Mouse (Mus musculus) ZHBTc4 (cell line): ENCODE results near the gene Tmem238.

Experiments
- DNase-seq: peaks from one replicate; pipeline ENCODE4 v3.0.0-alpha.2; 2011; ENCODE audit warnings: low read depth, low spot score

The Tmem238 gene

DNA sequence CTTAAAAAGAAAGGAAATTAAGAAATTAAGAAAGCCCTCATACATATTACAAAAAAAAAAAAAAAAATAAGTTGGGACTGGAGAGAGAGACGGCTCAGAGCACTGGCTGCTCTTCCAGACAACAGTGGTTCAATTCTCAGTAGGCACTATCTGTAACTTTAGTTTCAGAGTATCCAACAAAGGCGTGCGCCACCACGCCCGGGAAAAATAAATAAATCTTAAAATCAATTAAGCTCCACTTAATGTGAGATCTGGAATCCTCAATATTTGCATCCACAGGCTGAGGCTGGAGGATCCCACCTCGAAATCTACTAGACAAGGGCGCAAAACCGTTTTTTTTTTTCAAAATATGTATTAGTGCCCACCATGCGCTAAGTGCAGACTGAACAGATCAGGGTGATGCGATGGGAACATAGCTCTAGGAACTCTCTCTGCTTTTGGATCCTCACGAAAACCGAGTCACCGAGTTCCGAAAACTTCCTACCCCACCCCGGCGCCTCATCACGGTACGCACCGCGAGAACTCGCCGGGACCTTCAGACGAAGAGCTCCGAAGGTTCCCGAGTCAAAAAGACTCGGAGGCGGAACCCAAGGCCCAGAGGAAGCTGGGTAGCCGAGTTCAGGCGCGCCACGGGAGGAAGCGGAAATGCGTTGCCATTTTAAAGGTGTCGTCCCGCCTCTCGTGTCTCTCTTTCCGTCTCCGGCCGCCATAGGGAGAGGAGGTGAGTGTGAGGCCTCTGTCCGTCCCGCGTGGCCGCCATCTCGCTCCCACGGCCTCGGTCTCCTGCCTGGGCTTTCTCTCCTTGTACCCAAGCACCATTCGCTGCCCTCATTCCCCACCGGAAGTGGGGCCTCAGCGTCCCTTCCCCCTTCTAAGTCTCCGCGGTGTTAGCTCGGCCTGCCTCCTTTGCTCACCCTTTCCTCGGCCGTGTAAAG, 3.1 kb upstream of the Tmem238 start, which contains the start of gene Rpl28:
Gene Rpl28 (plus strand): TSS at position 597 of the 935 bp plus-strand sequence.
- DNase-seq = peak; percentile 98

DNA sequence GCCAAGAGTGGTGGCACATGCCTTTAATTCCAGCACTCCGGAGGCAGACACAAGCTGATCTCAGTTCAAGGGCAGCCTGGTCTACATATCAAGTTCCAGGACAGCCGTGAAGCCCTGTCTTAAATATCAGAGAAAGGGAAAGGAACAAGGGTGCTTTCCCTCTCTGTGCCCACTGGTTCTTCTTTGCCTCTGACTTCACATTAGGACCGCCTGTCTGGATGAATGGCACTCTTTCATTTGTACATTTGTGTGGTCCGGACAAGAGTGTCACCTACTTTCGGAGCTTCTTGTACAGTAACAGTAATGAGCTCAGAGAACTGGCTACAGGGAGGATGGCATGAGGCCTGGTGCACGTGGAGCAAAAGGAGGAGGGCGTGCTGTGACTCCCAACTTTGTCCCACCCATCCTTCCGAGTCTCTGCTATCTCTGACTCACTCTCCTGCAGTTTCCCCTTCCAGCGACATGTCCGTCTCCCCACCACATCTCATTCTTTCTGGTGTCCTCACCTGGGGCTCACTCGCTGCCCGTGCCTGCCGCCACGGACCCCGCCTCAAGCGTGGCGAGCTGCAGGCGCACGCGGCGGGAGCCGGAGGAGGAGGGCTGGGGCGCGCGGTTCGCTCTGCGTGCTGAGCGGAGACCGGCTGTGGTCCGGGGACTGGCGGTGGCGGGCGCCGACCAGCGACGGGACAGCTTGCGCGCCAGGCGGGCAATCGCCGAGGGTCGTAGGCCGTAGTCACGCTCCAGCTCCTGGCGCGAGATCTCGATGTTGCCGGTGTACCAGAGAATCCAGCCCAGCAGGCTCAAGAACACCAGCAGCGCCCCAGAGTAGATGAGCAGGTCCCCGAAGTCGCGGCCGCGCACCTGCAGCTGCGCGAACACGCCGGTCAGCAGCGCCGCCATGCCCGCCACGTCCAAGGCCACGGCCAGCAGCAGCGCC, 689 bp downstream of the Tmem238 start:
- DNase-seq = peak; percentile 68

DNA sequence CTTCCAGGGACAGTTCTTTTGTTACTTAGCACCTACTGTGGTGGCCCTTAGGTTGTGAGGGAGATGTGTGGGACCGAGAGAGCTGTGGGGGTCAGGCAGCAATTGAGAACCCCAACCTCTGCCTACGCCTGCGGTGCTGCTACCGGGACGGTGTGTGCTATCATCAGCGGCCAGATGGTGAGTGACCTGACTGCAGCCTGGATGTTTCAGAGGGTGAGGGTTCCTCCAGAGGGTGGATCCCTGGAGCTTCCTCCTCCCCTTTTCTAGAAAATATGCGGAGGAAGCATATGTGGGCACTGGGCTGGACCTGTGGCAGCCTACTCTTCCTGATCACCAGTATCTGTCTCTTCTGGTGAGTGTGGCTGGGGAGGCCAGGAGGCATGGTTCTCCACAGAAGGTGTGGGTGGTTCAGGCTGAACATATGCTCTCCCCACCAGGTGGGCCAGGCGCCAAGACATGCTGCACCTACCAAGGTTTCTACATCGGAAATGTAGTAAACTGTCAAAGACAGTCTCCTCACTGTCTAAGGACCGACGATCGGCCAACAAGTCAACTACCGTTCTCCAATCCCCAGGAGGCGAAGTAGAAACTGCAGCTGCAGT, 5.7 kb downstream of the Tmem238 start:
- no peak for DNase-seq

DNA sequence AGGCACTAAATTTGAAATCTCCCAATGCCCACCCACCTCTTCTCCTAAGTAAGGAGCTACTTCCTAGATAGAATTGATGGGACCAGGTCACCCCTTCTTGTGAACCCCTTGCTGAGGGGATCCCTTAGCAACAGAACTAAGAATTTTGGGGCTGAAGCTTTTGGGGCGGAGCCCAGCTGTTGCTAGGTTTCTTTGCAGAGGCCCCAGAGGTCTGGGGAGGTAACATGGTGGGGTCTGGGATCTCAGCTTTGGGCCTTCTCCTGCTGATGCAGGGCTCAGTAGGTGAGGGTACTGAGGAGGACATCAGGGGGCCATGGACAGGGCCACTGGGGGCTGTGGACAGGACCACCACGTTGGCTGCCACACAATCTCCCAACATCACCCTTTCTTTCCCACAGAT, 6.7 kb downstream of the Tmem238 start, which contains the start of the genes Il11 and Tmem190:
Gene Il11 (minus strand): TSS at position 101 of the 400 bp plus-strand sequence.
Gene Tmem190 (plus strand): TSS at position 179 of the 400 bp plus-strand sequence.
- DNase-seq = no peak

DNA sequence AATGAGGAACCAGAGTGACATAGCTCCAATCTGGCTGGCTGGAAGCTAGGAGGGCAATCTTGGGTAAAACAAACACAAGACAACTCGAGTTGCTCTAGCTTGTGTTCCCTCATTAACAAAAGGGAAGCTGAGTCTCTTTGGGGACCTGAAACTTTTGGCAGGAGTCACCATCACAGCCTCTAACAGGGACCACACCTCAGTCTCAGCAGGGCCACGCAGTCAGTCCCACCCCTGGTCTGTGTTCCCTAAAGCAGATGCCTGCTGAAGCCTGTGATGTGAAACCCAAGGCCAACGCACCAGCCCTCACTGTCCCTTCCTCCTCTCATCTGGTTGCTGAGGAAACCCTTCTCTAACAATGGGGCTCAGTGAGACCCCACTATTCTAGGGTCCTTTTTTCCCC, 7.3 kb downstream of the Tmem238 start:
- no peak for DNase-seq

DNA sequence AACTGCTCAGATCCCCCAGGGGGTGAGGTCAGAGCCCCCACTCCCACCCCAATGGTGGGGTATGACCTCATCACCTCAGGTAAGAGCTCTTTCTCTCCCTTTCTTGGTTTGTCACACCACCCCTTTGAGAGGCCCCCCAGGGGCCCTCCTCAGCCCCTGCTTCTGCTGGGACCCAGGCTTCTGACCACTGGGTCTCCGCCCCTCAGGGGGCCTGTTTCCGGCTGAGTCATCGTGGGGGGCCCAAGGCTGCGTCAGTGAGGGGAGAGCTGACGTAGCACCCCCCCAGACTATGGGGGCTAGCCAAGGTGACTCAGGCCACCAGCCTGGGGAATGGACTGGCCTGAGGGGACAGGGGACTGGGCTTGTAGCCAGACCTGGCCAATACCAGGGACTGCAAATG, 9.5 kb downstream of the Tmem238 start:
- no peak for DNase-seq

DNA sequence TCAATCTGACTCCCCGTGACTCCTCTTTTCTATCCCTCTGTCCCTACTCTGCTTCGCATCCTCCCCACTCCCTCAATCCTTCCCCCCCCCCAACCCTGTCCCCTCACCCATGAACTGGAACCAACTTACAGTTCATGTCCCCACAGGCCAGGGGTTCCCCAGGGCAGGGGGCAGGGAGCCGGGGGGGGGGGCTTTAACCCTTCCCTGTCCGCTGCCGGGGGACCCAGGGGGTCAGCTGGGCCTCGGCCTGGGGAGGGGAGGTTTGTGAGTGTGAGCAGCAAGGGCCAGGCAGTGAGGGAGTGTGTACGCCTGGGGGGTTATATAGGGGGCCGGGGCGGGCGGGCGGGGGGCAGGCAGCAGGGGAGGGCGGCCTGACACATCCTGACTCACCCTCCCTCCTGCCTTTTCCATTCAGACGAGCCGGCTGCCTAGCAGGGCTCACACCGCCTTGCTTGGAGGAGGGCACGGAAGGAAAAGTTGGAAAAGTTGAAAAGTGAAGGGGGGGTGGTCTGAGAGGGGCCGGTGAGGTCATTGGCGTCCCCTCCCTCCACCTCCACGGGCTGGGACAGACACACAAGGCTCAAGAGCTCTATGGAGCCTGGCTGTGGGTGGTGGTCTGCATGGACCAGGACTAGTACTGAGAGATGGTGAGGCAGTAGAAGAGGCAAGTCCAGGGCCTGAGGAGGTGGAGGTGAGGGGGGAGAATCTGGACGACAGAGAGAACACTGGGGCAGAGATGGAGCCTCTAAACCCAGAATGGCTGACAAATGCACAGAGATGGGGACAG, 11.4 kb downstream of the Tmem238 start:
- no peak for DNase-seq

DNA sequence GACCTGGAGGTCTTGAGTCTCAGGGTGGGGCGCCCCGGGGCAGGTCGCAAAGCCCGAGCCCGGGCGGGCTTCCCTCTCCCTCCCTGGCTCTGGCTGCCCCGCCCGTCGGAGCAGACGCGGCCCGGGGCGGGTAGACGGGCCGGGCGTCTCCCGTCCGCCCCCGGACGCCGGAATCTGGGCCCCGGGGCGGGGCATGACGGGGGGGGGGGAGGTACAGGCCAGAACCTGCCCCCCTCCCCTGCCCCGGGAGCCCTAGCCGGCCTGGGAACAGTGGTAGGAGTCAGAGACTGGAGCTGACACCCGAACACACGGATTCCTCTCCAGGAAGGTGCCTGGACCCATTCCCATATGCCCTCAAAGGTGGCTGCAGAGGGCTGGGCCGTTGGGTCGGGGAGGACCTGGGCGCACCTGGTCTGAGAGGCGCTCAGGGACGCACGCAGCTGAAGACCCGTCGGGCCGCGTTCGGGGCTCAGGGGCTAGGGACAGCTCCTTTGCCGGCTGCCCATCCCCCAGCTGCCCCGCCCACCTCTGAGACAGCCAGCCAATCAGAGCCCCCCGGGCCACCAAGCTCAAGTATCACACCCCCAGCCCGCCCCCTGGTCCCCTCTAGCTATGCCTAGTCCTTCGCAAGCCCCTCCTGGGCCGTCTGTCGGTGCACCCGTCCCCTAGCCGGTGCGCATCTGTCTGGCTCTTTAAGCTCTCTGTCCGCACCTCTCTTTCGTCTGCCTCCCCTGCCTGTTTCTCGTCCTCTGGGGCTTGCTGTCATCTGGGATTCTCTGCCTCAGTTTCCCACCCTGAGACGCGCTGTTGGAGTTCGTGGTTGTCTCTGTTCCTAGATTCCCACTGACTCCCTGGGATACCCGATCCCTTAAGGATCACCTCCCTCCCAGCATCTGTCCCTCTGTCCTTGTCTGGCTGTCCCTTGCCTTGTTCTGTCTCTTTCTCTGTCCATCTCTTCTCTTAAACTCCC, 12.3 kb downstream of the Tmem238 start:
- peak; percentile 91 for DNase-seq

DNA sequence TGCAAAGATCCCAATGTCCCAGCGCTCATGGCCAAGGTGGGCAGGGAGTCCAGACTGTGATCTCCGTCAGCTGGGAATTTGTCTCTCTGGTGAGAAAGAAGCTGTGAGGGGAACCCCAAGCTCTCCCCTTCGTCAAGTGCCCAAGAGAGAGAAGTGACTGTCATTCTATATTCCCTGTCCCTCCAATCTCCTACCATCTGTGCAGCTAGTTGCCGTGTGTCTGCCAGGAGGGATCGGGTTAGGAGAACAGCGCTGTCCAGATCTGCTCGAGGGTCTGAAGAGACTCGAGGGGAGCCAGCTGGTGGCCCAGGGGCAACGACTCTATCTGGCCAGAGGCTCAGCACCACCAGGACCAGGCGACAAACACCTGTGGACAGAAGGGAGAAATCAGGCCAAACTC, 13.3 kb downstream of the Tmem238 start:
- DNase-seq = no peak

DNA sequence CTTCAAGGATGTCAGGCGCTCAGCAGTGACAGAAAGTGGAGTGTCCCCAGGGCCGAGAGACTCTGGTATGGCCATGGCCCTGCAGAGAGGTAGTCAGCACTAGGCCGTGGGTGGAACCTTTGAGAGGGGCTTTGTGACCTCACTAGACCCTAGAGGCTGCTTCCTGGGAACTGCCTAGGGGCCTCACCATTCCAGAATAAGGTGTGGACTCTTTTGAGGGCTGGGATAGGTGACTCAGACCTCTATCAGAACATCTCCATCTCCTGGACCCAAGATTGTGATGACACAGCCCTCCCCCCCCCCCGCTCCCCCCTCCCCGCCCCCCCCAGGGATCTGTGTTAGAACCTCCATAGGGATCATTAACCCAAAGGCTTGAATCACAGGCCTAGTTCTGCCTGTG, 18.3 kb downstream of the Tmem238 start, which contains the start of gene Fam71e2:
Gene Fam71e2 (minus strand): TSS at position 101 of the 400 bp plus-strand sequence.
- no peak for DNase-seq

DNA sequence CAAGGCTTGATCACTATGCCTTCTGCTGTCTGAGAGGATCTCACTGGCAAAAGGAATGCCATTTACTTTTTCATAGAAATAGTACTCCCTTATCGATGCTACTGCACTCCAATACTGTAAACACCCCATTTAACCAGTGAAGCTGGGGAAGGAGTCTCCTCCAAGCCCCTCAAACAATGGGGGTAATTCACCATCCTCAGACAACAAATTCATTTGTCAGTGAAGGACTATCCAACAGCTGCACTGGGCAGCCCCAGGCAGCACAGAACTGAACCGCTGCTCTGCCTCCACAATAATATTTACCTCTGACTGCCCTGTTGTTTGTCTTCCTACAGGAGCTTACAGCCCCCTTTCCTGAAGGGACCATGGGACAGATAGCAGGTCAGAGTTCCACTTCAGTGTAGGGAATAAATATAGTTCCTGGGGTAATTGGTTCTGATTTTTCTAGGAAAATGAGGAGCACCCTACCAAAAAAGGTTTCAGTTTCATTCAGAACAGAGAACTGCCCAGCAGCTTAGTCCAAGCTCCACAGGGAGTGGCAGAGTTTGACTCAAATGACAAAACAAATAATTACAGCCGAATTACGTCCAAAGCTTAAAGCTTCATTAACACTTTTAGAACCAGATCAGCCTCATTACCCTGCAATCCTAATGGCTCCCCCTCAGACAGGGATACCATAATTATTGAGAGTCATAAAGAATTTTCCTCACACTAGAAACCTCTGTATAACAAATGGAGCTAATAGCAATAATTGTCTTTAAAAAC, 24.3 kb downstream of the Tmem238 start:
- no peak for DNase-seq

DNA sequence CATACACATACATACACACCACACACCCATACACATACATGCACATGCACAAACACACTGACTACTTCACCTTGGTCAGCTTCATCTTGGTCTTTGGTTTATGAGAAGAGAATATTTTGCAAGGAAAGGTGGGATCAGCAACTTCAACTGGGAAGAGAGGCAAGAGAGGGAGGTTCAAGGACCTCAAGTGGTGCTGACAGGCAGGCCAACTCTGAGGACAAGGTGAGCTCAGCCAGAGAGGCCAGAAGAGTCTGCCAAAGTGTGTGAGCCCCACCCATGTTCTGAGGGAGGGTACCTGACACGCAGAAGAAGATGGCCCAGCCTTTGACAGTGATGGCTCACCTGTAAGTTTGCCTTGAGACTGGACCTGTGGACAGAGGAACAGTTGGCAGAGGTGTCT, 29.8 kb downstream of the Tmem238 start:
- DNase-seq = no peak

DNA sequence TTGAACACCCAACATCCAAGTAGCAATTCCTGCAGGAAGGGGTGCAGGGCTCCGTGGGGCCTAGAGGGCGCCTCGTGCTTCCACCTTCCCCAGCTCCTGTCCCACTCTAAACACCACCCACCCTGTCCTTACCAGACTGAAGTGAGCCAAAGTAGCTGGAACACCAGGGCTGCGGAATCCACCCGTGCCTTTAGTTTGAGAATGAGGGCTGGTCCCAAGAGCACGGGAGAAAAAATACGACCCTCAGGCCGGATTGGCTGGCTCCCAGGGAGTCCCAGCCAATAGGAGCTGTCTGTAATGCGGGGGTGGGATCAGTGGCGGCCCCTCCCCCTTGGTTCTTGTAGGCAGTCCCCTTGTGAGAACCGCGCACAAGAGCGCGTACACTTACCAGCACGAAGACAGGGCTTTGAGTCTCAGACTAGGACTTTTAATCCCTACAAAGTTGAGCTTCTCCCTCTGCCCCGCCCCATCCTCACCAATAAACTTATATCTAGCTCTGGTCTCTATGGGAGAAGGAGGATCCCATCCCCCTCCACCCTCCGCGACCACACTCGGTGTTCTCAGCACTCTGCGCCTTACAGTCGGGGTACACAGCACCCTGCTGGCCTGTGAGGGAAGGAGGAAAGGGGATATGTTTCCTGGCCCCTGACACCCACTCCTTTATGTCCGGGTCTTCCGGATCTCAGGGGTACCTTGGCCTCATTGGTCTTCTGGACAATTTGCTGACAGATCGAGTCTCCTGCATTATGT, 36.5 kb downstream of the Tmem238 start, which contains the start of gene Cox6b2:
Gene Cox6b2 (minus strand): TSS at position 274 of the 750 bp plus-strand sequence.
- DNase-seq = peak; percentile 99

DNA sequence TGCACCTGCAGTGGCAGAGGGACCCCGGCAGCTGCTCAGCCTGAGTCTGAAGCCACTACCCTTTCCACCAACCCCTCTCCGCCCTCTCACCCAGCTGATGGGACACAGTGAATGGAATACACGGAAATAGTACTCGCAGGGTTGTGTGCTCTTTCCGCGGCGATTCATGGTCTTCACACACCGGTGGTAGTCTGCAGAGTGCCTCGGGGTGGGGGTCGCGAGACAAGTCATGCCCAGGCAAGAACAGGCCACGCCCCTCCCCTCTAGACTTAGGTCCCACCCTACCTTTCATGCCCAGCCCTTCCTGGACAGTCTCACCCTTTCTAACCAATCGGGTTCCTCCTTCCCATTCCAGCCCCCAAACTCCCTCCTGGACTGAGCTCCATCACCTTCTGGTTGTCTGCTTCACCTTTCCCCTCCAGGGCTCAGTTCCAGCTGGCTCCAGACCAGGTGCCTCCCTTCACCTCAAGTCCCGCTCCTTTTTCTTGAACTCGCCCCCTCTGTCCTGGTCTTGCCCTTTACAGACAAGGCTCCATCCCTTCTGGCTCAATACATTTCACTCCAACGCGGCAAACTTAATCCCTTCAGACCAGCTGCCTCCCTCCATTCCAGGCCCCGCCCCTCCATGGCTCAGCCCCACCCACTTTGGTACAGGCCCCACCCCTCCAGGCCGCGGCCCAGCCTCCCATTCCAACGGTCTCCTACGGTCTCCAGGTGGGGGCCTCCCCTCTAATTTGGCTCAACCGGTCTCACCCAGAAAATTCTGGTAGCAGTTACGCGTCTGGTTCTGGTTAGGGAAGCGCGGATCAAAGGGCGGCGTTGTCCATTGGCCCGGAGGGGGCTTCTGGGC, 37.3 kb downstream of the Tmem238 start:
- DNase-seq = peak; percentile 98

DNA sequence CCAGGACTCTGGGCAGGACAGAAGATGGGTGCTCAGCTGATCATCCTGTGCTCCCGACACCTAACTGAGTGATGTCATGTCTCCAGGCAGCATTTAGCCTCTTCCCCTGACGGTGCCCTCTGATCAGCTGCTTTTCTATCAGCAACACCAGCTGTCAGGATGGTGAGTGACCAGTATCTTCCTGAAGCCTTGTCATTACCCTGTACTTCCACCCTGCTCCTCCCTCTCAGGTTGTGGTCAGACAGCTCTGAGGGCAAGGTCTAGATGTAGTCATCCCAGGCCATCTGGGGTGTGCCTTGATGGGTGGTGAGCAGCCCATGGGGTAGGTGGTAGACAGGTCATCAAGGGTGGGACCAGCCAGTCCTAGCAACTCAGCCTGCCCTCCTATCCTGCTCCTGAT, 40.3 kb downstream of the Tmem238 start:
- DNase-seq = no peak

DNA sequence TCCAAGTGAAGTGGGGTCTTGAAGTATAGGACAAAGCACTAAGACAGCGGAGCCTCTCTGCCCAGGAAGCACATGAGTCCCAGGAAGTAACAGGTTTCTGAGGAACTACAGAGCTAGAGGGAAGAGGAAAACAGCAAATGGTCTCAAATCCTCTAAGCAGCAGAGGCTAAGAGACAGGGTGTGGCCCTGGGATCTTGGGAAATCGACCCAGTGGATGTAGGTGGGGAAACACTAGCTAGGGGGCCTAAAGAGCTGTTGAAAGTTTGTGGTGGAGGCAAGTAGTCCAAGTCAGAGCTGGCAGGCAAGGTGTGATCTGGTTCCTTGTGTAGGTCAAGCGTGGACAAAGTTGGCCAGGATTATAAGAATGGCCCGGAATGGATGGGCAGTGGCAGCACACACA, 41.1 kb downstream of the Tmem238 start:
- peak; percentile 70 for DNase-seq
